Mouse (Mus musculus) gastrocnemius, adult 8-10 months (tissue): ENCODE data around the gene Dtymk. TPM values are rescaled to one million over a fixed set of nuclear protein-coding genes. Genes with fewer than 3 reads are reported as not detected.
"Not testable (repeated sequence)": the region's sequence is repeated elsewhere in the genome, so short reads cannot be mapped to it uniquely, and the experiment has no call there.

Source experiments
- DNase-seq, 2 experiments: peaks; one replicate each; pipeline ENCODE4 v3.0.0; 2022; ENCODE audit warnings: low spot score in 2 of 2
- total RNA-seq, 4 experiments: library from RNA; stranded (reverse); gene quantifications; 2 replicates each; pipeline ENCODE4 v1.2.4; 2022

The Dtymk gene
- total RNA-seq, 4 experiments from 2014 or later: 14.8 to 17.3 (median 16.1) TPM

DNA sequence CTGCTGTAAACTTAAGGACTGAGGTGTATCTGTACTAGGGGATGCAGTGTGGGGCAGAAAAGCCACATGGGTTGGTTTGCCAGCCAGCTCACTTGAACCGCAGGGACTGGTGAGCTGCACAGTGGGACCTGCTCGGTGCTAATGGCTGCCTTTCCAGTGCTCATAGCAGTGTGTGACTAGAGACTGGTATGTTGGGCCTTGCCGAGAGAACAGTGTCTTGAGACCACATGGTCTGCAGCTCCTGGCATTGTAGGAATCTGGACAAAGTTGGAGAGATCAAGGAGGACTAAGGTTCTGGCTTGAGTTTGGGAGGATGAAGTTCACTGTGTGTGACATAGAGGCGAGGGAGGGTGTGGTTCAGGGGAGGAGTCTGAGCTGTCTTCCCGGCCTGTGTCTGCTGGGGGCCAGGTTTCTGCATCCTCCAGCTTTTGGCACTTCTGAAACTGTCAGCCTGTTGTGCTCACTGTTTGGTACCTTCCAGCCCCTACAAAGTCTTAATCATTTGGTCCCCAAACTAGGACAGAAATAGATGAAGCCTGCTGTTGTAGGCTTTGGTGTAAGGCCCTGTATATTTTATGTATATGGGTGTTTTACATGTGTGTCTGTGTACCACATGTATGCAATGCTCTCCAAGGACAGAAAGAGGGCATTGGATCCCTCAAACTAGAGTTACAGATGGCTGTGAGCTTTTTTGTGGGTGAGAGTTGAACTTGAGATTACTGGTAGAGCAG is 3.7 kb upstream of the Dtymk start:
- DNase-seq: no peak

- no peak for DNase-seq
Measured at GRCm38 (mm10) chr1:93804818-93805217, 3.1 kb upstream of the Dtymk start.

DNA sequence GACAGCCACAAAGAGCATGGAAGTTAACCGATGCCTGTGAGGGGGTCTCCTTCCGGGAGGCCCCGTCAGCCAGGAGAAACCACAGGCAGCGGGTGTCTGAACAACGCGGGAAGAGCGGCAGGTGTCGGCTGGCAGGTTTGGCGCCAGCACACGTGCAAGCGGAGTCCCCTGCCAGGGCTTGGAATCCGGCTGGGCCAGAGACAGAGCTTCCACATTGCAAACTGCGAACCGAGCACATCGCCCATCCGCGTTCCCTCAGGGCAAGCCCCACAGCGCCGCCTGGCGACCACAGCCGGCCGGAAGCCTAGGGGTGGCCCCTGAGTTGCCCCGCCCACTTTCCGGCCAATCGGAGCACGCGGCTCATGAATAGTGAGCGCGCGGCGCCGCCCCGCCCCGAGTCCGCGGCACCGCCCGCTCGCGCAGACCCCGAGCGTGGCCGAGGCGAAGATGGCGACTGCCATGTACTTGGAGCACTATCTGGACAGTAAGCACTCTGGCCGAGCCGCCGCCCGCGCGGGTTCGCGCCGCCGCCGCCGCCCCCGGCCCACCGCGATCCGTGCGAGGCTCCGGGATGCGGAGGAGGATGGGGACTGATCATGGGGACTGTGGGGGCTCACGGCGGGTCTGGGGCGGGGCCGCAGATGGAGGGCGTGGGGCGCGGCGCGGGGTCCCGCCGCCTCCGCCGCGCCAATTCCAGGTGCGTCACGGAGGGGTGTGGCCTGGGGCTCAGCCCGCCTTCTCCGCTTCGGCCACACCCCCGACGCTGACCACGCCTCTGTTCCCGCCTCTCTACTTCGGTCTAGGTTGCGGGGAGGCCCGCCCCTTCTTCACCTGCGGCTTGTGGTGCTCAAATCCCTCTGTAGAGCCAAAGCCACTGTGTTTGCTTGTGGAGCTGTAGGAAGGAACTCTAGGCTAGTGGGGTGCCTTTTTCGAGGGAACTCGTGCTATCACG is 2.1 kb upstream of the Dtymk start, which contains the start of gene Ing5:
Gene Ing5, plus strand, starts transcription at position 410 of the 952 bp plus-strand sequence.
- peak; percentile 99 for DNase-seq

GRCm38 (mm10) chr1:93802771-93803170 is 1.0 kb upstream of the Dtymk start:
- no peak for DNase-seq

GRCm38 (mm10) chr1:93800670-93801503 is 847 bp downstream of the Dtymk start:
- DNase-seq: no peak

DNA sequence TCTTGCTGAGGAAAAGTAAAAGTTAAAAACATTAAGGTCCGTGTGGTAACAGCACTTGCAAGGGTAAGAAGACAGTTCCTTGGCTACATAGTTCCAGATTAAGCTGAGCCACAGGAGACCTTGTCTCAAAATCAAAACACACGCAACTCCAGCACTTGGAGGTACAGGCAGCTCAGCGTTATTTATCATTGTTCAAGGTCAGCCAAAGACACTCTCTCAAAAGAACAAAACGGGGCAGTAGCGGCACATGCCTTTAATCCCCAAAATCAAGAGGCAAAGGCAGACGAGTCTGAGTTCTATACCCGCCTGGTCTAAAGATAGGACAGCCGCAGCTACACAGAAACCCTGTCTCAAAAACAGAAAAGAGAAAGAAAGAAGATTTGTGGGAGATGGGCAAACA is 5.8 kb downstream of the Dtymk start:
- no peak for DNase-seq

DNA sequence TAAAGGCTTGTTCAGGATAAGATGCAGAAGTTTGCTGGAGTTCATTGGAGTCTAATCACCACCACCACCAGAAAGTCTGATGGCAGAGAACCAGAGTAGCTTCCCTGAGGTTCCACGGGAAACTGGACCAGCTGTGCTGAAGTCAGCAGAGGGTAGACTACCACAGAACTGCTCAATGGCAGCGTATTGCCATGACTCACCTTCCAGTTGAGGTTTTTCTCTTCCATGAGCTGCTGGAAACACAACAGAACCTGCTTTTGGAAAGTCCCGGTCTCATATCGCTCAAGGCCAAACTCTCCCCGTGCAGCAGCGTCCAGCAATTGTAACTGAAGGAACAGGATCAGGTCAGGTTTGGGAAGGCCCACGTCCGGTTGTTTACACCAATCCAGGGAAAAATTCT is 7.2 kb downstream of the Dtymk start:
- DNase-seq: no peak

DNA sequence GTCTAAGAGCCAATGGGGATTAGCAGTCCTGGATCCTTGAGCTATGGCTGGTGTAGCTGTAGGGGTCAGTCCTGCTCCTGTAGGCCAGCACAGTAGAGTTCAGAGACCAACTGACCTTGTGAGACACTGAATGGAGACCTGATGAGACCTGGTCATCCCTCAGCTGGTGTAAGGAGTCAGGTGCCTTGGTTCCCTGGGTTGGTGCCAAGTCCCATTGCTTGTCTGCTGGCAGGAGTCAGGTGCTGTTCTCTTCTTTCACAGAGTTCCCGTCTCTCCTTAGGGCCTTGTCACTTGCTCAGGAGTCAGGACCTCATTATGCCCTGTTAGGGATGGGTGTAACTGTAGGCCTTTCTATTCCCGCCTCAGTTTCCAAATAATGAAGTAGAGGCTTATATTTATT is 14.8 kb downstream of the Dtymk start:
- DNase-seq: no peak

- no peak for DNase-seq
Measured at GRCm38 (mm10) chr1:93776686-93777085, 25.0 kb downstream of the Dtymk start.

DNA sequence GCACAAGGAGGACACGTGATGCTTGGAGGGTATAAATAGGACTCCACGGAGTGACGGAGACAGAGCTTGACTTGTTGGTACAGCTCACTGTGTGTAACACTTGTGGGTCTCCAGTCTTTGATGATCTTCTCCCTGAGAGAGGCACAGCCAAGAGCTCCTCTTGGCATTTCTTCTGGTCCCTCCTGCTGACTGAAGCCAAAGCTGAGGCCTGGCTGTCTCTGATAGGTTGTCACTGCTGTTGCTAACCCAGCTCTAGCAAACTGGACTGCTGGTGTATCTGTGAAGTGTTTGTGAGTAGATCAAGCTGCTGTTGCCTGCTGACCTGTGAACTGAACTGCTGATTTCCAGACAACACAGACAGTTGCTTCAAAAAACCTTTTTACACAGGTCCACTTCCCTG is 31.8 kb downstream of the Dtymk start:
- DNase-seq: no peak

- DNase-seq: no peak
Measured at GRCm38 (mm10) chr1:93767600-93767999, 34.1 kb downstream of the Dtymk start.

GRCm38 (mm10) chr1:93764871-93765591 is 36.7 kb downstream of the Dtymk start:
- DNase-seq: no peak

DNA sequence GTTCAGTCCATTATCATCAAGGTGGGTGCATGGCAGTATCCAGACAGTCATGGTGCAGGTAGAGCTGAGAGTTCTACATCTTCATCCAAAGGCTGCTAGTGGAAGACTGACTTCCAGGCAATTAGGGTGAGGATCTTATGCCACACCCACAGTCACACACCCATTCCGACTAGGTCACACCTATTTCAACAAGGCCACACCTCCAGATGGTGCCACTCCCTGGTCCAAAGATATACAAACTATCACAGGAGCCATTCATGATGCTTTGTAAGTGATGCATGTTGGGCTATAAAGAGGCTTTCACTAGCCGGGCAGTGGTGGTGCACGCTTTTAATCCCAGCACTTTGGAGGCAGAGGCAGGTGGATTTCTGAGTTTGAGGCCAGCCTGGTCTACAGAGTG is 38.2 kb downstream of the Dtymk start:
- DNase-seq: not testable (repeated sequence)

DNA sequence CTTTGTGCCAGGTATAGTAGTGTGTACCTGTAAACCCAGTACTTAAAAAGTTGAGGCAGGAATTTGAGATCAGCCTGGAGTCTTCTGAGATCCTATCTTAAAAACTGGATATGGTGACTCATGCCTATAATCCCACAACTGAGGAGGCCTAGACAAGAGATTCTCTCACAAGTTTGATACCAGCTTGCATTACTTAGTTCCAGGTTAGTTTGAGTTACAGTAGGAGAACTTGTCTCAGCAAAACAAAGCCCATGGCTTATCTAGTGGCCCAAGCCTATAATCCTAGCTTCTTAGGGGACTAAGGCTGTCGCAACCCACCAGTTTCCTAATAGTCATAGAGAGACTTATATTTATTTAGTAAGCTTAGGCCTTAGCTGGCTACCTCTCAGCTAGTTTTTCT is 41.7 kb downstream of the Dtymk start:
- no peak for DNase-seq

GRCm38 (mm10) chr1:93756154-93756553 is 45.6 kb downstream of the Dtymk start:
- DNase-seq: no peak

- DNase-seq: no peak
Measured at GRCm38 (mm10) chr1:93755618-93756017, 46.1 kb downstream of the Dtymk start.

DNA sequence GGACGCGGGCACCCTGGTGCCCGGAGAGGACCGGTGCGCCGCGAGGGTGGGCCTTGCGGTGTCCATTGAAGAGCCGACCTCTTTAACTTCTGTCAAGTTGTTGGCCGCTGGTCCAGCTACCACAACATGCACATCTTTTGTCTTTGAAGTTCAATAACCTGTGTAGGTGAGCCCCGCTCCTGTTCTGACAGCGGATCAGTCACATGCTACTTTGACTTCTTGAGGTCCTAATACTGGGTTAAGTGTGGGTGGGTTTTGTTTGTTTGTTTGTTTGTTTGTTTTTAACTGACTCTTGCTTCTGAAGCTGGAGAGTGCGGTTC is 46.5 kb downstream of the Dtymk start:
- no peak for DNase-seq

DNA sequence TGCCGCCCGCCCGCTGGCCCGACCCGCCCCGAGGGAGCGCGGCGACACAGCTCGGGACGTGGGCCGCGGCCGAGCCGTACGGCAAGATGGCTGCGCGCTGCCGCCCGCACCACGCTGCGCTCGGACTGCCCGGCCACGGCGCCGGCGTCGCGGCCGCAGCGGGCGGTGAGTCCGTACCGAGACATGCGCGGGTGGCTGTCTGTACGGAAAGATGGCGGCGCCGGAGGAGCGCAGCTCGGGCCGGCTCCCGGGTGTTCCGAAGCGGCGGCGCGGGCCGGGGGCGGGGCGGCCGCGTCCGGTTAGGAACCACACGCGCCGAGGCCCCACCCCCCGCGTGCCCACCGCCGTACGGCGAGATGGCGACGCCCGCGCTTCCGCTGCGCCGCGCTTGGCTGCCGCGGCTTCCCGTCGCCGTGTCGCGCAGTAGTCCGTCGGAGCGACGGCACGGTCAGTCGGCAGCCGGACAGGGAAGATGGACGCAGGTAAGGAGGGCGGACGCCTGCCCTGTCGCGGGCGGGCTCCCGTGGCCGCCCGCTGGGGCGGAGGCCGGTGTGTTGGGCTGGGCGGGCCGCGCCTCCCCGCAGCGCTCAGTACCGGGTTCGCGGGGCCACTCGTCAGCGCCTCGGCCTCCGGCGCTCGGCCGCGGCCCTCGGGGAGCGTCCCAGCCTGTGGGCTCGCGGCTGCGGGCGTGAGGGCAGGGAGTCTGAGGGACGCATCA is 47.0 kb downstream of the Dtymk start, which contains the start of gene Thap4:
Gene Thap4, minus strand, starts transcription at position 292 of the 718 bp plus-strand sequence.
- peak; percentile 89 to 94 for DNase-seq

DNA sequence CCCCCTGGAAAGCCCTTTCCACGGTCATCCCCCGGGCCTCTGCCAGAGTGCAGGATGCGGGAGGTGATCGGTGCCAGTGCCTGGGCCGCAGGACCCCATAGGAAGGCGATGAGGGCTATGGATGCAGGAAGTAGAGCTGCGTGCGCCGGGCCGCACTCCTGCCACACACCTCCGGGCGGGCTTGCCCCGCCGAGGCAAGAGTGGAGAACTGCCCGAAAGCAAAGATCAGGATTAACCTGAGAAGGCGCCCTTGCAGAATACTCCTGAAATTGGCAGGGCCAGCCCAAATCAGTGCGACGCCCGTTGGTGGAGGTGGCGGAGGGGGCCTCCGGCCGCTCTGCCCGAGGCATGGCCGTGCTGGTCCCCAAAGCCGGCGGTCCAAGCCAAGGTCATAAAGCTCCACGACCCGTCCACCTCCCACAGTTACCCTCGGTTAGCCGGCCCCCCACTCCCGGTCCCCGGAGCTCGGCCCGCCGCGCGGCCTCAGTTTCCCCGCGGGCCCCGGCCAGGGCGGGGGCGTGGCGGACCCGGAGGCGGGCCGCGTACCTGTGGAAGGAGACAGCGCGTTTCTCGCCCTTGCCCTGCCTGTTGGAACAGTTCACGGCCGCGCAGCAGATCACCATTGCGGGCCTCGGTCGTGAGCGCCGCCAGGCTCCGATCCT is 47.7 kb downstream of the Dtymk start:
- peak in 1 of 2 experiments; percentile 27 for DNase-seq

- no peak for DNase-seq
Measured at GRCm38 (mm10) chr1:93751290-93751689, 50.4 kb downstream of the Dtymk start, which contains the start of gene Atg4b. Gene Atg4b, plus strand, starts transcription at chr1:93751500.
